17 mouse cellular contexts compared by ENCODE assay signal in the genomic region with DNA sequence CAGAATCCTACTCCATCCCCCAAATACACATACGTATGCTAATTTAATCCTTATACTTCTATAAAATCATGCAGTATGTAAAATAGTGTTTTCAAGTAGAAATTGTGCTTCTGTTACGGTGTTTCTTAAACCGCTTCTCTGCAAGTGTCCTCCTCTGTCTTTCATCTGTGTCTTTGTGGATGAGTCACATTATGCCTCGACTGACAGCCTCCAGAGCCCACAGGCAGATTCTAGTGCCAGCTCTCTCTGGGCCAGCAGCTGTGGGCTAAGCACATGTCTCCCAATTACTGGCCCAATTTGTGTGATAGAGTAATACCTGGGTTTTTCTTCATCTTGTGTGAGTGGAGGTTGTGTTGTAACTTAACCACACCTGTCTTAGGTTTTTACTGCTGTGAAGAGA.
"Had no signal": no experiment of that assay in that cellular context is flagged by ENCODE, and none has a peak within 500 bp of the region (broad histone marks: within the 10 kb centered on the region; RNA-seq: fewer than 3 reads in every experiment).

No protein-coding gene starts in this region.

- DNase-seq: left cerebral cortex, postnatal 4 days; liver; liver, embryonic 13.5 days; liver, postnatal 0 days; lung, adult 18-20 months; lung, adult 2 months; lung, embryonic 14.5 days; lung, postnatal 10 days; lung, postnatal 14 days; lung, postnatal 36 days; lung, postnatal 4 days; midbrain, embryonic 14.5 days had no signal

- ATAC-seq: liver, embryonic 12.5 days; liver, postnatal 0 days; lung, postnatal 0 days; midbrain, embryonic 13.5 days; midbrain, embryonic 15.5 days; midbrain, embryonic 16.5 days had no signal
